Mouse (Mus musculus) liver, adult 2 months (tissue): ENCODE measurements around the gene Arhgap22.

ENCODE experiments used
- CTCF ChIP-seq: fragments of 200-500 bp; IDR thresholded peaks from 2 replicates; pipeline ENCODE4 v1.5.1; 2011; ENCODE audit warnings: low read depth, low read length, control low read depth
- POLR2A ChIP-seq: fragments of 200-500 bp; IDR thresholded peaks from 2 replicates; pipeline ENCODE4 v1.6.1; 2011; ENCODE audit warnings: low read length, control low read depth; ENCODE audit not compliant: insufficient read depth; ENCODE audit errors: extremely low read depth

DNA sequence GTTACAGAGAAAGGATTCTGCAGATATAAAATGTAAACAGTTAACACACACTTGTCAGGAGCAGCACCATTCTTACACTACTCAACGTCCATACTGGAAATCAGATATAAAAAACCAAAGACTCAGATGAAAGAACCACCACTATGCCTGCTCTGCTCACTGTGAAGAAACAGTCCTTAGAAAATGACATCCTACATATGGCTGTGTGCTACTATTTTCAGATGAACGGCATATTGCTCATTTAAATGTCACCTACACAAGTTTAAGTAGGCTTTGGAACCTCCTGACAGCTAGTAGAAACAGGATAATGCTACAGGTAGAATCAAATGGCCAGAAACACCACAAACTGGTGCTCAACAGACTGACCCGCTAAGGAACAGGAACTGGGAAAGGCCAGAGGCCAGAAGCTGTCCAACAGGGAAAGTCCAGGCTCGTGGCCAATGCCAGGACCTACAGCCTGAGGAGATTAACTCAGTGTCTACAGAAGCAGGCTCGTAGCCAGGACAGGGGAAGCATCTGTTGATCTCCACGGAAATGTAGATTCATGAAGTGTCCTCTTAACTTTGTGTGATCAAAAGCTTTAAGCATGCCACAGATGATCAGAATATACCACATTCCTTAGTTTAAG lies 167.1 kb downstream of the Arhgap22 start:
- TF ChIP-seq CTCF: no peak
- TF ChIP-seq POLR2A: no peak
